ENCODE assay signal across 9 mouse cellular contexts in the genomic region with DNA sequence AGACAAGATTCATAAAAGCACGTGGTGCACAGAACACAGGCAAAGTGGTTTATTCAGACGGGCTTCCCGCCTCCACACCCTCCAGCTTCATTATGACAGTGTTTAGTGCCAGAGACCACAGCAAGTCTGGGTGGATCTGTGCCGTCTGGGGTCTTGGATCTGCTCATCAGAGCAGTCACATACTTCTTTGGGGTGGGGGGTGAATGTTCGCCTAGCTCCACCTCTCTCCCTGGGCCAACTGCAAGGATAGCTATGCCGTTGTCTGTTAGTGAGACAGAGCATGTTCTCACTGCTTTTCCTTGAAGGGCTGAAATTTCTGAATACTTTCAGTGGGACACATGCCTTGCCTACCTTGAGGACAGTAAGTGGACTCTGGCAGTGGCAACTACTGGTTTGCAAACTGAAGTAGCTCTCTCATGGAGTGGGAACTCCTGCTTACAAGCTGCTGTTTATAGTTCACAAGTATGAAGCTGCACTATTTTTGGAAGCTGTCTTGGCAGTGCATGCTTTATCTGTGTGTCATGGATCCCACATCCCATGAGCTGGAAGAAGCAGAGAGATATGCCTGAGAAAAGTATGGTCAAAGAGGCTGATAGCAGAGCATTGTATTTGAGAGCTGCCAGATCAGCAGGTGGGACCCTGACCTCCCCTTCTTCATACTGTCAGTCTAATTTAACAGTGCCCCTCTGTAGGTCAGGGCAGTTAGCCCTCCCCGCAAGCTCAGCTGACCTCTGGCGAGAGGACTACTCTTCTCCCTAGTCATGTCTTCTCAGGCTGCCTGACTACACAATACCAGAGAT.
DNase-seq lines count a peak whose midpoint lies in the region; ATAC-seq and TF ChIP-seq lines count a peak whose summit lies in the region.
"Had no signal": no experiment of that assay in that cellular context is flagged by ENCODE, and none has a peak within 500 bp of the region (broad histone marks: within the 10 kb centered on the region; RNA-seq: fewer than 3 reads in every experiment).

No protein-coding gene starts in this region.

- no peaks in the 10 kb centered on the region for H3K9me3 ChIP-seq in midbrain, embryonic 10.5 days (replicated peaks)
- no peaks in the 10 kb centered on the region for H3K9me3 ChIP-seq in liver, embryonic 11.5 days (ENCODE audit: control insufficient read depth, low read length)

- no peak for TF ChIP-seq POLR2A in kidney, adult 2 months (IDR thresholded peaks at IDR 0.05; ENCODE audit: low read depth, low read length)
- no peak for TF ChIP-seq POLR2A in heart, adult 2 months (IDR thresholded peaks at IDR 0.05; ENCODE audit: insufficient read depth, low read depth, low read length)

- H3K9ac ChIP-seq in heart, adult 2 months (ENCODE audit: low read depth, low read length) = peak overlapping the region; percentile 12
- H3K9ac ChIP-seq in liver, embryonic 11.5 days (ENCODE audit: low read depth, low read length) = no peak overlapping the region

- H3K36me3 ChIP-seq in kidney, adult 2 months (ENCODE audit: control insufficient read depth, insufficient read depth, low read length) = no peaks in the 10 kb centered on the region
- H3K36me3 ChIP-seq in heart, adult 2 months (ENCODE audit: control insufficient read depth, insufficient read depth, low read length) = peaks cover 9% of the 10 kb centered on the region
- no peaks in the 10 kb centered on the region for H3K36me3 ChIP-seq in midbrain, embryonic 10.5 days
- no peaks in the 10 kb centered on the region for H3K36me3 ChIP-seq in liver, embryonic 11.5 days (ENCODE audit: control insufficient read depth, insufficient read depth, low read length)

- TF ChIP-seq EP300 in heart, adult 2 months (IDR thresholded peaks at IDR 0.05; ENCODE audit: insufficient read depth, low read depth, low read length) = no peak

- H3K27ac ChIP-seq in kidney, adult 2 months (ENCODE audit: insufficient read depth, low read depth, low read length) = no peak overlapping the region
- H3K27ac ChIP-seq in heart, adult 2 months = peak overlapping the region; percentile 92
- no peak overlapping the region for H3K27ac ChIP-seq in midbrain, embryonic 10.5 days (replicated peaks)
- H3K27ac ChIP-seq in liver, embryonic 11.5 days (ENCODE audit: low read depth, low read length) = no peak overlapping the region

- peak; percentile 16 for DNase-seq in kidney, adult 2 months
- DNase-seq in kidney, adult 8-10 months = no peak
- DNase-seq in NIH3T3 (ENCODE audit: low read depth) = peak; percentile 82
- peak; percentile 51 to 59 for DNase-seq in heart, adult 2 months
- peak; percentile 34 to 47 for DNase-seq in left cerebral cortex, postnatal 36 days (ENCODE audit: low spot score in 2 of 2)
- DNase-seq in yolk sac, embryonic 10.5 days (ENCODE audit: low spot score) = no peak
- DNase-seq in midbrain, embryonic 10.5 days (ENCODE audit: low spot score) = no peak
- DNase-seq in liver, embryonic 11.5 days (ENCODE audit: low spot score) = no peak
- DNase-seq: cerebellum, postnatal 10 days had no signal

- H3K4me3 ChIP-seq in kidney, adult 2 months (ENCODE audit: insufficient read depth, low read depth, low read length) = no peak overlapping the region
- H3K4me3 ChIP-seq in heart, adult 2 months = no peak overlapping the region
- no peak overlapping the region for H3K4me3 ChIP-seq in midbrain, embryonic 10.5 days
- no peak overlapping the region for H3K4me3 ChIP-seq in liver, embryonic 11.5 days (ENCODE audit: low read depth, low read length)

- TF ChIP-seq CTCF in kidney, adult 2 months (conservative IDR thresholded peaks at IDR 0.05; ENCODE audit: insufficient read depth, insufficient read length, low read depth, low read length) = no peak
- no peak for TF ChIP-seq CTCF in heart, adult 2 months (IDR thresholded peaks at IDR 0.05)

- H3K4me2 ChIP-seq in liver, embryonic 11.5 days = no peak overlapping the region

- H3K4me1 ChIP-seq in kidney, adult 2 months (ENCODE audit: control insufficient read depth, insufficient read depth, low read length) = no peaks in the 10 kb centered on the region
- peaks cover 14% of the 10 kb centered on the region for H3K4me1 ChIP-seq in heart, adult 2 months (ENCODE audit: control insufficient read depth, insufficient read depth, low read length)
- H3K4me1 ChIP-seq in midbrain, embryonic 10.5 days = peaks cover 29% of the 10 kb centered on the region
- H3K4me1 ChIP-seq in liver, embryonic 11.5 days (replicated peaks; ENCODE audit: control insufficient read depth, insufficient read depth, low read length) = no peaks in the 10 kb centered on the region; the same call in 1 of the 2 replicates

- intact Hi-C loops in heart, adult 2 months (cut with DNase I) = loop anchor here (2.0 kb wide), 1 partner anchor 103 kb away; no protein-coding TSS in a partner anchor
- intact Hi-C loops in left cerebral cortex, postnatal 36 days (cut with DNase I) = loop anchor here (10.0 kb wide), 2 partner anchors 103 to 117 kb away; a partner anchor contains a TSS

- H3K27me3 ChIP-seq in kidney, adult 2 months (replicated peaks; ENCODE audit: control insufficient read depth, insufficient read depth, low read length) = no peaks in the 10 kb centered on the region
- no peaks in the 10 kb centered on the region for H3K27me3 ChIP-seq in heart, adult 2 months (ENCODE audit: control insufficient read depth, insufficient read depth, low read length)
- H3K27me3 ChIP-seq in midbrain, embryonic 10.5 days (ENCODE audit: low read depth, poor library complexity, severe bottlenecking) = no peaks in the 10 kb centered on the region
- no peaks in the 10 kb centered on the region for H3K27me3 ChIP-seq in liver, embryonic 11.5 days (replicated peaks; ENCODE audit: control insufficient read depth, insufficient read depth, low read length)

- no peaks in the 10 kb centered on the region; the same call in 1 of the 2 replicates for H3K79me2 ChIP-seq in heart, adult 2 months (replicated peaks; ENCODE audit: control insufficient read depth, insufficient read depth, low read length)

- WGBS in kidney, adult 2 months = 71% methylated on average over 8 of the region's 8 CpGs
- WGBS in heart, adult 2 months = 53% methylated on average over 8 of the region's 8 CpGs
- WGBS in midbrain, embryonic 10.5 days = 75% methylated on average over 8 of the region's 8 CpGs
- 74% methylated on average over 8 of the region's 8 CpGs for WGBS in liver, embryonic 11.5 days

- ATAC-seq in liver, embryonic 11.5 days (replicated peaks; ENCODE audit: low FRiP score) = no peak

Comparison
In these comparisons a context has a peak if more than half of its experiments do, and no peak if none do; other contexts are left out.
1. DNase-seq: peak in kidney, adult 2 months (single experiment), NIH3T3 (single experiment), heart, adult 2 months (2 of 2) and left cerebral cortex, postnatal 36 days (2 of 2); none in kidney, adult 8-10 months (0 of 2), yolk sac, embryonic 10.5 days (single experiment), midbrain, embryonic 10.5 days (single experiment) and liver, embryonic 11.5 days (single experiment).